Mouse (Mus musculus): ENCODE measurements around the gene Tunar.
A peak's percentile ranks its signal among the peaks of the same experiment; 100 is the strongest.

Gene Tunar

GRCm38 (mm10) chr12:105406008-105406407 is 72.3 kb downstream of the Tunar start:
- no peak for DNase-seq

- DNase-seq = no peak
Measured at GRCm38 (mm10) chr12:105413909-105414308, 80.2 kb downstream of the Tunar start.

GRCm38 (mm10) chr12:105420476-105420875 is 86.8 kb downstream of the Tunar start:
- DNase-seq = no peak

- no peak for DNase-seq
Measured at GRCm38 (mm10) chr12:105426541-105426940, 92.9 kb downstream of the Tunar start.

GRCm38 (mm10) chr12:105427039-105427757 is 93.5 kb downstream of the Tunar start:
- DNase-seq = peak; percentile 84

- DNase-seq = peak; percentile 17
Measured at GRCm38 (mm10) chr12:105431872-105432271, 98.2 kb downstream of the Tunar start.

GRCm38 (mm10) chr12:105432807-105433206 is 99.1 kb downstream of the Tunar start:
- no peak for DNase-seq

All from kidney, adult 9 months (tissue).